Mouse (Mus musculus) liver, postnatal 0 days (tissue): Measurements from ENCODE around the gene Wdr34. TPM values are rescaled to one million over a fixed set of nuclear protein-coding genes. Genes with fewer than 3 reads are reported as not detected.

Experiments used
- ATAC-seq: fragments of 200-750 bp; cut with Nextera tagmentation; 2 replicates; pipeline ENCODE4 v1.8.0; 2017; ENCODE audit warnings: mild to moderate bottlenecking, moderate library complexity
- DNase-seq: peaks from one replicate; pipeline ENCODE4 v3.0.0-alpha.2; 2016
- H3K27ac ChIP-seq: fragments of 300-500 bp; sonication (generic); 2 replicates; pipeline ENCODE4 v1.5.1; 2014; ENCODE audit warnings: antibody characterized with exemption, moderate library complexity, mild to moderate bottlenecking, low read depth
- H3K27me3 ChIP-seq: fragments of 300-500 bp; sonication (generic); 2 replicates; pipeline ENCODE4 v1.6.1; 2014; ENCODE audit warnings: low read length, control low read depth, mixed read lengths; ENCODE audit not compliant: insufficient read depth
- H3K36me3 ChIP-seq: fragments of 300-500 bp; sonication (generic); replicated peaks from 2 replicates; pipeline ENCODE4 v1.6.1; 2014; ENCODE audit warnings: mild to moderate bottlenecking, control low read depth, low read length, moderate library complexity, mixed read lengths; ENCODE audit not compliant: insufficient read depth
- H3K4me1 ChIP-seq: fragments of 300-500 bp; sonication (generic); 2 replicates; pipeline ENCODE4 v1.6.1; 2014; ENCODE audit warnings: antibody characterized with exemption, mild to moderate bottlenecking, control low read depth; ENCODE audit not compliant: insufficient read depth
- H3K4me2 ChIP-seq: fragments of 300-500 bp; sonication (generic); 2 replicates; pipeline ENCODE4 v1.6.1; 2014; ENCODE audit warnings: low read depth, mild to moderate bottlenecking, low read length, moderate library complexity, mixed read lengths
- H3K4me3 ChIP-seq: fragments of 300-500 bp; sonication (generic); 2 replicates; pipeline ENCODE4 v1.5.1; 2014; ENCODE audit warnings: low read depth, low read length
- H3K9ac ChIP-seq: fragments of 300-500 bp; sonication (generic); replicated peaks from 2 replicates; pipeline ENCODE4 v1.6.1; 2014; ENCODE audit warnings: mild to moderate bottlenecking, moderate library complexity
- H3K9me3 ChIP-seq: fragments of 300-500 bp; sonication (generic); 2 replicates; pipeline ENCODE4 v1.6.1; 2016; ENCODE audit warnings: mild to moderate bottlenecking, control low read depth, low read length, mixed read lengths
- CTCF ChIP-seq: sonication (generic); IDR thresholded peaks from 2 replicates; pipeline ENCODE4 v1.5.1; 2016; ENCODE audit warnings: antibody characterized with exemption, low read depth
- EP300 ChIP-seq: IDR thresholded peaks from 2 replicates; pipeline ENCODE4 v1.6.1; 2016; ENCODE audit warnings: antibody characterized with exemption, low read depth, mild to moderate bottlenecking
- WGBS: fragments of 180-500 bp; shearing (Covaris S2); extraction: QIAGEN DNeasy Blood & Tissue Kit; methylation state at CpG from one replicate; pipeline ENCODE4 v1.1.7; 2014; ENCODE audit not compliant: insufficient replicate concordance; 5-methylcytosine and 5-hydroxymethylcytosine counted together
- microRNA-seq: library from miRNA; unstranded; fragments of <30 nt; microRNA quantifications from one replicate; pipeline ENCODE4, GENCODE M21; 2016
- polyA plus RNA-seq: library from polyadenylated mRNA; unstranded; fragments of >200 nt; fragmentation: Nextera tagmentation; extraction: Ambion mirVana; gene quantifications from 2 replicates; pipeline ENCODE4 v1.2.1, GENCODE M21; 2015

Wdr34 gene
- polyA plus RNA-seq, 1 experiment from 2014 or later = 6.6 TPM

DNA sequence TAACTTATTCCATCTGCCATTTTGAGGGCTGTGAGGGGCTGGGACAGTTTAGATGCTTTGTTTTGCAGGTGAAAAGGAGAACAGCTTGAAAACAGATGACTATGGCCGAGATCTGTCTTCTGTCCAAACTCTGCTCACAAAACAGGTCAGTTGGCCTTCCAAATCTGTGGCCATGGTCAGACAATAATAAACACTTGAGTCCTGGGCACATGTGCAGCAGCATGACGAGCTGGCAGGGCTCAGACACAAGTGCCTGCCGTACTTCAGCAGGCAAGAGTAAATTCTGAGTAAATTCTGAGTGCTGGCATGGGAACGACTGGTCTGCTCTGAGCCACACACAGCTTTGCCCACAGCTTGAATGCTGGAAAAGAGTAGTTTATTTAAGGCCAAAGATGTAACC lies 23.2 kb downstream of the Wdr34 start:
- no peak overlapping the region for H3K4me3 ChIP-seq
- ATAC-seq (no peak), DNase-seq (no peak)
- H3K27me3 ChIP-seq = no peaks in the 10 kb centered on the region
- peaks cover 86% of the 10 kb centered on the region for H3K36me3 ChIP-seq
- no peaks in the 10 kb centered on the region for H3K9me3 ChIP-seq
- H3K4me1 ChIP-seq = no peaks in the 10 kb centered on the region
- TF ChIP-seq EP300 = no peak
- TF ChIP-seq CTCF = no peak
- no peak overlapping the region for H3K4me2 ChIP-seq
- no peak overlapping the region for H3K27ac ChIP-seq
- H3K9ac ChIP-seq = no peak overlapping the region
- 81% methylated on average over 4 of the region's 4 CpGs for WGBS

DNA sequence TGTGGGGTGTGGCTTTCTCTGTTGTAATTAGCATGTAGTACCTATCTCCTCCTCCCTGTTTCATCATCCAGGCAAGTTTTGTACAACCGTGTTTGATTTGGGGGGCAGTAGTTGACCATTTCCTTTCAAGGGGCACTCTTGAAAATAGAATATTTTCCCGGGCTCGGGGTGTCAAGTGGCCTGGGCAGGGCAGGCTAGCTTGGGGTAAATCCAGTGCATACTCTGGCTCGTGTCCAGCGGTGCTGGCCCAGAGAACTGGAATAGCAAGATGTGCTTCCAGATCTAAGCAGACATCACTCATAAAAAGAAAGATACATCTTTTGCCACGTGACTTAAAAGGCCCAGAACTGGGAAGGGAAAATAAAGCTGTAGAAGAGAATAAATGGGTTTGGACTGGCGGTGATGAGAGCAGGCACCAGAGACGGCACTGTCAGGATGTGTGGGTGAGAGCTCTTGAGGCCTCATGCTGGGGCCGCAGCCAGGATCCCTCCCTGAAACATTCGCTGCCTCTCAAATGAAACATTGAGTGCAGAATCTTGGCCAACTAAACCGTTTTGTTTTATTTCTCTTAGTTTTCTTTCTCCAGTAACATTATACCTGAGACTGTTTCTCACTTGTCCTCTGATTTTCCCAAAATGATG lies 34.2 kb downstream of the Wdr34 start:
- no peaks in the 10 kb centered on the region for H3K4me1 ChIP-seq
- H3K4me2 ChIP-seq = no peak overlapping the region
- peaks cover 82% of the 10 kb centered on the region for H3K36me3 ChIP-seq
- DNase-seq = no peak
- H3K4me3 ChIP-seq = no peak overlapping the region
- ATAC-seq = no peak
- WGBS = 77% methylated on average over 11 of the region's 11 CpGs
- no peaks in the 10 kb centered on the region for H3K27me3 ChIP-seq
- TF ChIP-seq CTCF (no peak), EP300 (no peak)
- H3K9ac ChIP-seq = no peak overlapping the region
- H3K27ac ChIP-seq = no peak overlapping the region
- no peaks in the 10 kb centered on the region for H3K9me3 ChIP-seq

DNA sequence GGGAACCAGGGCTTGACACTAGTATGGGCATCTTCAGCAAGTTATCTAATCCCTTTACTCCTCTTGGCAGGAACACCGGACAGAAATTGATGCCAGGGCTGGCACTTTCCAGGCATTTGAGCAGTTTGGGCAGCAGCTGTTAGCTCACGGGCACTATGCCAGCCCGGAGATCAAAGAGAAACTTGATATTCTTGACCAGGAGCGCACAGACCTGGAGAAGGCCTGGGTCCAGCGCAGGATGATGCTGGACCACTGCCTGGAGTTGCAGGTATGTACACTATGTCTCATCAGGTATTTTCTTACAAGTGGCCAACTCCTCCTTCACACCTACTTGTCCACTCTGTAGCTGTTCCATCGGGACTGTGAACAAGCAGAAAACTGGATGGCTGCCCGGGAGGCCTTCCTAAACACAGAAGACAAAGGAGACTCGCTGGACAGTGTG lies 37.8 kb downstream of the Wdr34 start:
- WGBS = 88% methylated on average over 8 of the region's 8 CpGs
- no peak overlapping the region for H3K27ac ChIP-seq
- no peaks in the 10 kb centered on the region for H3K4me1 ChIP-seq
- peaks cover 88% of the 10 kb centered on the region for H3K36me3 ChIP-seq
- H3K9me3 ChIP-seq = no peaks in the 10 kb centered on the region
- H3K4me3 ChIP-seq = no peak overlapping the region
- no peak for ATAC-seq
- H3K4me2 ChIP-seq = no peak overlapping the region
- DNase-seq = no peak
- H3K9ac ChIP-seq = no peak overlapping the region
- TF ChIP-seq CTCF (no peak), EP300 (no peak)
- no peaks in the 10 kb centered on the region for H3K27me3 ChIP-seq

DNA sequence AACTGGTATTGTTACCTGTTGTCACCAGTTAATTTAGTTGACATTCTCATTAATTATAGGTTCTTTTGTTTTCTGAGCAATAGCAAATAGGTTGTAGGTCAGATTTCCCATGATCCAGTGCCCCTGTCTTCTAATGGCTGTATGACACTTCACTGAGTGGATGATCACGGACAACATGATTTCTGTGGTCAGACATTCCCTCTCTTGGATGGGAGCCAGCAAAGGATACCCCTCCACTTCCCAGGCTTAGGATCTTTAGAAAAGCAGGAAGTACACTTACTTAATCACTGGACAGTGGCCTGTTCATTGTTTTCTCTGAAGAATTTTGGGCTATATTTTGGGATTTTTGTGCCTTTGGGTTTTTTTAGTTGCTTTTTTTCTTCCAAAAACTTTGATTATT lies 39.6 kb downstream of the Wdr34 start:
- Histone ChIP-seq H3K9ac (no peak overlapping the region), H3K4me2 (no peak overlapping the region), H3K27ac (no peak overlapping the region), H3K27me3 (no peaks in the 10 kb centered on the region), H3K9me3 (no peaks in the 10 kb centered on the region), H3K4me1 (no peaks in the 10 kb centered on the region), H3K4me3 (no peak overlapping the region), H3K36me3 (peaks cover 82% of the 10 kb centered on the region)
- no peak for TF ChIP-seq EP300
- 67% methylated on average over 1 of the region's 1 CpGs for WGBS
- DNase-seq (no peak), ATAC-seq (no peak)

DNA sequence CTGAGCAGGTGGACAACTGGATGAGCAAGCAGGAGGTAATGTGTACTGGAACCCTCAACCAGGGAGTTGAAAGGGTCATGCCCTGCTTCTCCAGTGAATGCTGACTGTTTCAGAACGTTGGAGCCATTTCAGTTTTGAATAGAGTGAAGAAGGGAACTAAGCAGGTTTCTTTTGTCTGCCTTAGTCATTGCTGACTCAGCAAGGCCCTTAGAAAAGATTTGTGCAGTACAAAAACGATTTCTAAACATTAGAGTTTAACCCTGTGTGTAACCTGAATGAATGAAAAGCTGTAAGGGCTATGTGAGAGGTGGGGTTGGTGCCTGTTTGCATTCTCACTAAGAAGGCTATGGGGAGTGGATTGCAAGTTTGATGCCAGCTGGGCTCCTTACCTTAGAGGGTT lies 56.7 kb downstream of the Wdr34 start:
- Histone ChIP-seq H3K4me2 (no peak overlapping the region), H3K9ac (no peak overlapping the region), H3K27me3 (no peaks in the 10 kb centered on the region), H3K9me3 (no peaks in the 10 kb centered on the region), H3K4me1 (no peaks in the 10 kb centered on the region), H3K4me3 (no peak overlapping the region), H3K27ac (no peak overlapping the region), H3K36me3 (peaks cover 85% of the 10 kb centered on the region)
- WGBS = 54% methylated on average over 2 of the region's 2 CpGs
- ATAC-seq = no peak
- TF ChIP-seq CTCF = no peak
- TF ChIP-seq EP300 = no peak
- DNase-seq = no peak

Small RNA genes lying within 50 kb of the gene (microRNA-seq; reads per million reads assigned to microRNA genes)
- not detected for gene Mir6997

Other genes starting within 250 kb of the Wdr34 start
- 4.6 and 5.1 TPM in 2 replicates for gene Slc27a4, start 246.2 kb downstream of the Wdr34 start, polyA plus RNA-seq
- 6.6 and 8.7 TPM in 2 replicates for gene Urm1, start 228.8 kb downstream of the Wdr34 start, polyA plus RNA-seq
- 9.0 and 10.0 TPM in 2 replicates for gene Cercam, start 179.7 kb downstream of the Wdr34 start, polyA plus RNA-seq
- 19.0 and 22.1 TPM in 2 replicates for gene Odf2, start 159.7 kb downstream of the Wdr34 start, polyA plus RNA-seq
- 13.4 and 14.7 TPM in 2 replicates for gene Gle1, start 113.5 kb downstream of the Wdr34 start, polyA plus RNA-seq
- 14.9 and 17.2 TPM in 2 replicates for gene Sptan1, start 83.3 kb downstream of the Wdr34 start, polyA plus RNA-seq
- gene Set, start 8.5 kb upstream of the Wdr34 start, polyA plus RNA-seq = 115 and 116 TPM in 2 replicates
- gene Pkn3, start 28.8 kb upstream of the Wdr34 start, polyA plus RNA-seq = 0.75 and 1.0 TPM in 2 replicates
- 25.1 and 27.0 TPM in 2 replicates for gene Zdhhc12, start 44.8 kb upstream of the Wdr34 start, polyA plus RNA-seq
- gene Zer1, start 75.7 kb upstream of the Wdr34 start, polyA plus RNA-seq = 1.6 and 1.8 TPM in 2 replicates
- gene Tbc1d13, start 84.9 kb upstream of the Wdr34 start, polyA plus RNA-seq = 1.8 and 2.0 TPM in 2 replicates
- 51.2 and 56.3 TPM in 2 replicates for gene Endog, start 122.6 kb upstream of the Wdr34 start, polyA plus RNA-seq
- gene Spout1, start 129.6 kb upstream of the Wdr34 start, polyA plus RNA-seq = 12.8 and 13.7 TPM in 2 replicates
- 32.2 and 32.3 TPM in 2 replicates for gene Kyat1, start 157.0 kb upstream of the Wdr34 start, polyA plus RNA-seq
- 18.6 and 20.3 TPM in 2 replicates for gene Lrrc8a, start 188.8 kb upstream of the Wdr34 start, polyA plus RNA-seq
- gene Gm28035, start 191.7 kb upstream of the Wdr34 start, polyA plus RNA-seq = 0.14 and 0.18 TPM in 2 replicates
- gene Phyhd1, start 217.3 kb upstream of the Wdr34 start, polyA plus RNA-seq = 19.3 and 23.2 TPM in 2 replicates
- not detected in 2 replicates for gene Gm28038, start 232.2 kb upstream of the Wdr34 start, polyA plus RNA-seq
- gene Dolk, start 237.5 kb upstream of the Wdr34 start, polyA plus RNA-seq = 14.0 and 14.1 TPM in 2 replicates
- gene Nup188, start 237.5 kb upstream of the Wdr34 start, polyA plus RNA-seq = 6.2 and 7.5 TPM in 2 replicates